Mouse (Mus musculus): ENCODE measurements around the gene Rnf216. TPM values are rescaled to one million over a fixed set of nuclear protein-coding genes. Genes with fewer than 3 reads are reported as not detected.

Rnf216 gene
- total and polyA plus RNA-seq, 3 experiments = 16.4 to 123 (median 30.8) TPM

GRCm38 (mm10) chr5:143057753-143058152 is 55.0 kb downstream of the Rnf216 start:
- Histone ChIP-seq H3K36me3 (ENCODE audit: control insufficient read depth in 1 of 2, insufficient read depth in 2 of 2, low read length in 2 of 2) (peaks cover 6 to 85% of the 10 kb centered on the region in 2 experiments; a peak in 3 of 4 replicates), H3K4me1 (ENCODE audit: control insufficient read depth in 1 of 2, insufficient read depth in 2 of 2, low read length in 2 of 2) (peaks cover 48 to 55% of the 10 kb centered on the region in 2 experiments), H3K27me3 (ENCODE audit: control insufficient read depth in 1 of 2, insufficient read depth in 2 of 2, low read length in 2 of 2) (no peaks in the 10 kb centered on the region), H3K4me3 (ENCODE audit: control insufficient read depth in 1 of 2, insufficient read depth in 1 of 2, low read depth in 2 of 2, low read length in 2 of 2) (no peak overlapping the region), H3K27ac (ENCODE audit: control insufficient read depth, low read depth, low read length) (peak overlapping the region; percentile 55), H3K9me3 (replicated peaks; ENCODE audit: insufficient read depth, low read length) (no peaks in the 10 kb centered on the region), H3K9ac (ENCODE audit: control insufficient read depth, low read depth, low read length, poor library complexity, severe bottlenecking) (no peak overlapping the region), H3K79me2 (ENCODE audit: control insufficient read depth, insufficient read depth, low read length, poor library complexity) (no peaks in the 10 kb centered on the region)
- TF ChIP-seq JUND (IDR thresholded peaks at IDR 0.05; ENCODE audit: low read depth, low read length) (no peak), MXI1 (IDR thresholded peaks at IDR 0.05; ENCODE audit: low read depth, low read length) (no peak), POLR2AphosphoS5 (IDR thresholded peaks at IDR 0.05; ENCODE audit: borderline replicate concordance, low read depth, low read length) (no peak), ELF1 (IDR thresholded peaks at IDR 0.05; ENCODE audit: low read depth, low read length) (no peak), MAZ (IDR thresholded peaks at IDR 0.05; ENCODE audit: low read depth, low read length) (no peak), RCOR1 (IDR thresholded peaks at IDR 0.05; ENCODE audit: low read depth, low read length) (no peak), MYB (IDR thresholded peaks at IDR 0.05; ENCODE audit: low read depth, low read length) (no peak), CHD2 (IDR thresholded peaks at IDR 0.05; ENCODE audit: low read length) (no peak), ETS1 (IDR thresholded peaks at IDR 0.05; ENCODE audit: low read depth, low read length) (no peak), RAD21 (IDR thresholded peaks at IDR 0.05; ENCODE audit: low read depth, low read length) (no peak), E2F4 (IDR thresholded peaks at IDR 0.05; ENCODE audit: borderline replicate concordance, low read depth, low read length) (no peak), MEF2A (IDR thresholded peaks at IDR 0.05; ENCODE audit: extremely low read depth, insufficient replicate concordance, low read depth, low read length, poor library complexity, severe bottlenecking) (no peak), SMC3 (IDR thresholded peaks at IDR 0.05; ENCODE audit: low read depth, low read length) (no peak), MAFK (IDR thresholded peaks at IDR 0.05; ENCODE audit: borderline replicate concordance, low read depth, low read length) (no peak), CTCF (IDR thresholded peaks at IDR 0.05 in 2 of 3, conservative IDR thresholded peaks at IDR 0.05 in 1 of 3; ENCODE audit: control insufficient read depth in 1 of 3, insufficient read depth in 1 of 3, low read depth in 2 of 3, low read length in 3 of 3, poor library complexity in 1 of 3, severe bottlenecking in 1 of 3) (no peak), GABPA (IDR thresholded peaks at IDR 0.05; ENCODE audit: low read depth, low read length) (no peak), ZMIZ1 (IDR thresholded peaks at IDR 0.05; ENCODE audit: low read depth, low read length) (no peak)
- DNase-seq (ENCODE audit: low read depth, low spot score) = peak; percentile 33

GRCm38 (mm10) chr5:143056191-143056880 is 56.5 kb downstream of the Rnf216 start:
- Histone ChIP-seq H3K79me2 (ENCODE audit: control insufficient read depth, insufficient read depth, low read length, poor library complexity) (no peaks in the 10 kb centered on the region), H3K9me3 (replicated peaks; ENCODE audit: insufficient read depth, low read length) (no peaks in the 10 kb centered on the region), H3K27me3 (ENCODE audit: control insufficient read depth in 1 of 2, insufficient read depth in 2 of 2, low read length in 2 of 2) (no peaks in the 10 kb centered on the region), H3K36me3 (ENCODE audit: control insufficient read depth in 1 of 2, insufficient read depth in 2 of 2, low read length in 2 of 2) (peaks cover 2 to 91% of the 10 kb centered on the region in 2 experiments; a peak in 2 of 4 replicates), H3K27ac (ENCODE audit: control insufficient read depth, low read depth, low read length) (peak overlapping the region; percentile 73), H3K4me1 (ENCODE audit: control insufficient read depth in 1 of 2, insufficient read depth in 2 of 2, low read length in 2 of 2) (peaks cover 57 to 68% of the 10 kb centered on the region in 2 experiments), H3K4me3 (ENCODE audit: control insufficient read depth in 1 of 2, insufficient read depth in 1 of 2, low read depth in 2 of 2, low read length in 2 of 2) (no peak overlapping the region), H3K9ac (ENCODE audit: control insufficient read depth, low read depth, low read length, poor library complexity, severe bottlenecking) (no peak overlapping the region)
- TF ChIP-seq POLR2AphosphoS5 (IDR thresholded peaks at IDR 0.05; ENCODE audit: borderline replicate concordance, low read depth, low read length) (no peak), ZNF384 (IDR thresholded peaks at IDR 0.05; ENCODE audit: low read depth, low read length) (0 out of 2 replicates have a peak, but pooled peaks have one; percentile 9)
- no peak for DNase-seq (ENCODE audit: low read depth, low spot score)
